Mouse (Mus musculus) heart, embryonic 16.5 days (tissue): Measurements from ENCODE around the gene Nat10. TPM values are rescaled to one million over a fixed set of nuclear protein-coding genes. Genes with fewer than 3 reads are reported as not detected.

ENCODE experiments used
- ATAC-seq: fragments of 200-750 bp; cut with Nextera tagmentation; replicated peaks from 2 replicates; pipeline ENCODE4 v1.8.0; 2017; ENCODE audit warnings: moderate number of reproducible peaks; ENCODE audit not compliant: insufficient read depth, low FRiP score; ENCODE audit errors: extremely low read depth
- H3K27ac ChIP-seq: fragments of 300-500 bp; sonication (generic); 2 replicates; pipeline ENCODE4 v1.5.1; 2014; ENCODE audit warnings: mild to moderate bottlenecking, low read length, control low read depth, moderate library complexity
- H3K27me3 ChIP-seq: fragments of 300-500 bp; sonication (generic); 2 replicates; pipeline ENCODE4 v1.6.1; 2014; ENCODE audit warnings: low read length, mixed read lengths; ENCODE audit not compliant: control insufficient read depth, insufficient read depth
- H3K36me3 ChIP-seq: fragments of 300-500 bp; sonication (generic); 2 replicates; pipeline ENCODE4 v1.6.1; 2014; ENCODE audit not compliant: control insufficient read depth, insufficient read depth
- H3K4me1 ChIP-seq: fragments of 300-500 bp; sonication (generic); 2 replicates; pipeline ENCODE4 v1.6.1; 2014; ENCODE audit warnings: low read length, mixed read lengths; ENCODE audit not compliant: control insufficient read depth, insufficient read depth
- H3K4me2 ChIP-seq: fragments of 300-500 bp; sonication (generic); 2 replicates; pipeline ENCODE4 v1.6.1; 2014; ENCODE audit warnings: low read depth, mild to moderate bottlenecking, control low read depth, low read length
- H3K4me3 ChIP-seq: fragments of 300-500 bp; sonication (generic); 2 replicates; pipeline ENCODE4 v1.5.1; 2014; ENCODE audit warnings: mild to moderate bottlenecking, control low read depth, low read length
- H3K9ac ChIP-seq: fragments of 300-500 bp; sonication (generic); 2 replicates; pipeline ENCODE4 v1.6.1; 2014; ENCODE audit warnings: low read length, control low read depth
- H3K9me3 ChIP-seq: fragments of 300-500 bp; sonication (generic); replicated peaks from 2 replicates; pipeline ENCODE4 v1.6.1; 2016; ENCODE audit warnings: low read length; ENCODE audit not compliant: control insufficient read depth
- WGBS: fragments of 180-500 bp; shearing (Covaris S2); extraction: QIAGEN DNeasy Blood & Tissue Kit; methylation state at CpG from one replicate; pipeline ENCODE4 v1.1.7; 2014; 5-methylcytosine and 5-hydroxymethylcytosine counted together
- polyA plus RNA-seq: library from polyadenylated mRNA; unstranded; fragments of >200 nt; fragmentation: Nextera tagmentation; extraction: Ambion mirVana; gene quantifications from 2 replicates; pipeline ENCODE4 v1.2.1, GENCODE M21; 2015

Gene Nat10
- polyA plus RNA-seq, 1 experiment from 2014 or later, result 16.5 TPM

GRCm38 (mm10) chr2:103706226-103706625 lies 54.8 kb downstream of the Nat10 start:
- peak overlapping the region; percentile 48; the same call in 1 of the 2 replicates for H3K9ac ChIP-seq
- H3K9me3 ChIP-seq, result no peaks in the 10 kb centered on the region
- no peak overlapping the region for H3K4me2 ChIP-seq
- H3K4me3 ChIP-seq, result no peak overlapping the region
- H3K27ac ChIP-seq, result peak overlapping the region; percentile 59; the same call in 1 of the 2 replicates
- peaks cover 30% of the 10 kb centered on the region for H3K36me3 ChIP-seq
- no peaks in the 10 kb centered on the region for H3K27me3 ChIP-seq
- 18% methylated on average over 11 of the region's 11 CpGs for WGBS
- ATAC-seq, result peak; percentile 89
- H3K4me1 ChIP-seq, result peaks cover 17% of the 10 kb centered on the region

- Histone ChIP-seq H3K27me3 (no peaks in the 10 kb centered on the region), H3K27ac (peak overlapping the region; percentile 44; the same call in 1 of the 2 replicates), H3K9ac (peak overlapping the region; percentile 48; the same call in 1 of the 2 replicates), H3K9me3 (no peaks in the 10 kb centered on the region), H3K4me2 (no peak overlapping the region), H3K4me3 (no peak overlapping the region), H3K4me1 (peaks cover 17% of the 10 kb centered on the region), H3K36me3 (peaks cover 27% of the 10 kb centered on the region)
- ATAC-seq, result no peak
- WGBS, result 72% methylated on average over 4 of the region's 4 CpGs
Observed at GRCm38 (mm10) chr2:103705826-103706225, 55.2 kb downstream of the Nat10 start.

- ATAC-seq, result no peak
- Histone ChIP-seq H3K9me3 (no peaks in the 10 kb centered on the region), H3K27ac (no peak overlapping the region), H3K36me3 (peaks cover 19% of the 10 kb centered on the region), H3K9ac (no peak overlapping the region), H3K4me1 (peaks cover 17% of the 10 kb centered on the region), H3K4me3 (no peak overlapping the region), H3K27me3 (no peaks in the 10 kb centered on the region), H3K4me2 (no peak overlapping the region)
- WGBS, result 55% methylated on average over 4 of the region's 4 CpGs
Observed at GRCm38 (mm10) chr2:103703865-103704264, 57.2 kb downstream of the Nat10 start.

GRCm38 (mm10) chr2:103703336-103703735 lies 57.7 kb downstream of the Nat10 start:
- H3K4me2 ChIP-seq, result no peak overlapping the region
- H3K27ac ChIP-seq, result no peak overlapping the region
- 71% methylated on average over 10 of the region's 10 CpGs for WGBS
- H3K9me3 ChIP-seq, result no peaks in the 10 kb centered on the region
- H3K36me3 ChIP-seq, result peaks cover 14% of the 10 kb centered on the region
- H3K9ac ChIP-seq, result no peak overlapping the region
- no peak overlapping the region for H3K4me3 ChIP-seq
- H3K4me1 ChIP-seq, result peaks cover 17% of the 10 kb centered on the region
- H3K27me3 ChIP-seq, result no peaks in the 10 kb centered on the region
- no peak for ATAC-seq

- 77% methylated on average over 12 of the region's 12 CpGs for WGBS
- ATAC-seq, result no peak
Observed at GRCm38 (mm10) chr2:103700514-103700913, 60.6 kb downstream of the Nat10 start.

GRCm38 (mm10) chr2:103696177-103696576 lies 64.9 kb downstream of the Nat10 start:
- H3K36me3 ChIP-seq, result no peaks in the 10 kb centered on the region
- H3K27ac ChIP-seq, result peak overlapping the region; percentile 59
- H3K4me2 ChIP-seq, result no peak overlapping the region
- no peak overlapping the region for H3K9ac ChIP-seq
- no peaks in the 10 kb centered on the region for H3K27me3 ChIP-seq
- peak; percentile 74; the same call in 1 of the 2 replicates for ATAC-seq
- peaks cover 3% of the 10 kb centered on the region for H3K4me1 ChIP-seq
- no peak overlapping the region for H3K4me3 ChIP-seq
- WGBS, result 52% methylated on average over 3 of the region's 3 CpGs
- no peaks in the 10 kb centered on the region for H3K9me3 ChIP-seq

More at GRCm38 (mm10) chr2:103700514-103700913, 60.6 kb downstream of the Nat10 start:
- peaks cover 4% of the 10 kb centered on the region for H3K36me3 ChIP-seq
- H3K9me3 ChIP-seq, result no peaks in the 10 kb centered on the region
- no peak overlapping the region for H3K27ac ChIP-seq
- H3K4me3 ChIP-seq, result no peak overlapping the region
- H3K4me2 ChIP-seq, result no peak overlapping the region
- no peaks in the 10 kb centered on the region for H3K27me3 ChIP-seq
- H3K9ac ChIP-seq, result no peak overlapping the region
- H3K4me1 ChIP-seq, result no peaks in the 10 kb centered on the region; the same call in 1 of the 2 replicates

GRCm38 (mm10) chr2:103694777-103695563 lies 66.1 kb downstream of the Nat10 start:
- ATAC-seq, result no peak
- H3K27ac ChIP-seq, result no peak overlapping the region
- H3K4me2 ChIP-seq, result no peak overlapping the region

GRCm38 (mm10) chr2:103692810-103693209 lies 68.3 kb downstream of the Nat10 start:
- WGBS, result 57% methylated on average over 1 of the region's 1 CpGs

More at GRCm38 (mm10) chr2:103694777-103695563, 66.1 kb downstream of the Nat10 start:
- WGBS, result 77% methylated on average over 4 of the region's 4 CpGs
- H3K4me3 ChIP-seq, result no peak overlapping the region
- peaks cover 16% of the 10 kb centered on the region for H3K4me1 ChIP-seq
- no peaks in the 10 kb centered on the region for H3K9me3 ChIP-seq
- H3K36me3 ChIP-seq, result no peaks in the 10 kb centered on the region
- no peak overlapping the region for H3K9ac ChIP-seq
- no peaks in the 10 kb centered on the region for H3K27me3 ChIP-seq

GRCm38 (mm10) chr2:103691278-103691677 lies 69.8 kb downstream of the Nat10 start:
- ATAC-seq, result no peak

More at GRCm38 (mm10) chr2:103692810-103693209, 68.3 kb downstream of the Nat10 start:
- H3K4me1 ChIP-seq, result peaks cover 16% of the 10 kb centered on the region
- no peaks in the 10 kb centered on the region for H3K9me3 ChIP-seq
- no peak overlapping the region for H3K4me2 ChIP-seq
- no peak overlapping the region for H3K27ac ChIP-seq
- no peaks in the 10 kb centered on the region for H3K36me3 ChIP-seq
- ATAC-seq, result no peak
- no peak overlapping the region for H3K4me3 ChIP-seq
- H3K9ac ChIP-seq, result no peak overlapping the region
- H3K27me3 ChIP-seq, result no peaks in the 10 kb centered on the region

More at GRCm38 (mm10) chr2:103691278-103691677, 69.8 kb downstream of the Nat10 start:
- Histone ChIP-seq H3K4me3 (no peak overlapping the region), H3K27me3 (no peaks in the 10 kb centered on the region), H3K9me3 (no peaks in the 10 kb centered on the region), H3K4me2 (no peak overlapping the region), H3K36me3 (no peaks in the 10 kb centered on the region), H3K9ac (no peak overlapping the region), H3K4me1 (peaks cover 16% of the 10 kb centered on the region), H3K27ac (no peak overlapping the region)
- 64% methylated on average over 1 of the region's 1 CpGs for WGBS
